Mouse (Mus musculus) kidney, postnatal 14 days (tissue): ENCODE measurements at regions not wholly inside any gene's neighbourhood (a gene's known extent, or its start where the extent isn't known, plus 50 kb on each side); places are given as distances from the start of the nearest gene placed in this dataset.

Experiments
- DNase-seq: peaks from one replicate; pipeline ENCODE4 v3.0.0; 2022; ENCODE audit warnings: mixed read lengths

DNA sequence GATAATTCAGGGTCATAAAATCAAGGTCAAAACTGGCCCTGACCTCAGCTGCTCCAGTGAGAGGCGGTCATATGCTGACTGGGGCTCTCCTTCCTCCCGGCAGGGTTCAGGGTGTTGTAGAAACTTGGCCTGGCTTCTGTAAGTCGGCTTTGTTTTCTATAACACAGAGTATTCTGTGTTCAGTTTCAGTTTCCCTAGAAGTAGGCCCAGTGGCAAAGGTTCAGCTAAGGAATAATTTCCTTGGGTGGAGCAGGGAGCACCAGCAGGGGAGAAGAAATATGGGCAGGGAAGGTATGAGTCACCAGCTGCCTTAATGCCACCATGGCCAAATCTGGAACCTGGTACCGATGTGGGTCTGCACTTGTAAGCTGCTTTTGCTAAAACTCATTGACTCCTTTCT is 153.5 kb downstream of the Hibadh start:
- no peak for DNase-seq

- DNase-seq = no peak
Observed at GRCm38 (mm10) chr6:52487861-52488260, 152.3 kb downstream of the Hibadh start.

GRCm38 (mm10) chr6:52490264-52490775 is 149.9 kb downstream of the Hibadh start:
- no peak for DNase-seq

- no peak for DNase-seq
Observed at GRCm38 (mm10) chr6:52495301-52495700, 144.9 kb downstream of the Hibadh start.

- no peak for DNase-seq
Observed at GRCm38 (mm10) chr6:52495855-52496254, 144.3 kb downstream of the Hibadh start.
